Mouse (Mus musculus) E14TG2a.4 (cell line): Measurements from ENCODE around the gene Atp4b.

Source experiments
- H3K27me3 ChIP-seq: 2 replicates; pipeline ENCODE4 v1.6.1; 2014; ENCODE audit warnings: low read length, control low read depth; ENCODE audit not compliant: insufficient read depth
- H3K36me3 ChIP-seq: 2 replicates; pipeline ENCODE4 v1.6.1; 2014; ENCODE audit warnings: low read length, control low read depth; ENCODE audit not compliant: insufficient read depth
- H3K4me1 ChIP-seq: replicated peaks from 2 replicates; pipeline ENCODE4 v1.6.1; 2014; ENCODE audit warnings: low read depth, low read length, control low read depth
- H3K4me3 ChIP-seq: replicated peaks from 2 replicates; pipeline ENCODE4 v1.5.1; 2014; ENCODE audit warnings: mild to moderate bottlenecking, low read length
- H3K9me3 ChIP-seq: 2 replicates; pipeline ENCODE4 v1.6.1; 2014; ENCODE audit warnings: low read length, control low read depth
- CTCF ChIP-seq: conservative IDR thresholded peaks from 2 replicates; pipeline ENCODE4 v1.5.1; 2014; ENCODE audit warnings: low read length
- NANOG ChIP-seq: IDR thresholded peaks from 2 replicates; pipeline ENCODE4 v1.6.1; 2014; ENCODE audit warnings: borderline replicate concordance, low read length, mixed read lengths
- POU5F1 ChIP-seq: IDR thresholded peaks from 2 replicates; pipeline ENCODE4 v1.6.1; 2014; ENCODE audit warnings: low read length, borderline replicate concordance

Gene Atp4b

DNA sequence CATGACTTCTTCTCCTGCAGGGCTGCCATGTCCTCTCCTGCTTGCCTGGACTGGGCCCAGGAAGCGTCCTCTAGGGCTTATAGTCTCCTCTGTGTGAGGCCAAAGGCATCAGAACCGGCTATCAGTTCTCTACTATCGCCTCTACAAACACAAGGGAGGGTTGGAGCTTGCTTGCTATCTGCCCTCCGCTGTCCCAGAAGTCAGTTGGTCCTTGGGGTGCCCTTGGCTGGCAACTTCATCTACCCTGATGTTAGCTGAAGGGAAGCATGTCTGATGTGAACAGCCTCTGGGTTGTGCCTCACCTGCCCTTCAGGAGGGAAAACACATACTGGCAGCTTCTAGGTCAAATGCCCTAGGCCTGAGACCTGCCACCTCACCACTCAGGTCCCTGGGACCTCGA is at the start of gene Atp4b:
Atp4b (minus strand) TSS at position 101 of the 400 bp plus-strand sequence.
- Histone ChIP-seq H3K36me3 (no peaks in the 10 kb centered on the region), H3K9me3 (no peaks in the 10 kb centered on the region), H3K4me1 (no peaks in the 10 kb centered on the region), H3K27me3 (no peaks in the 10 kb centered on the region; the same call in 1 of the 2 replicates), H3K4me3 (no peak within 1 kb of the TSS)
- TF ChIP-seq NANOG = no peak
- TF ChIP-seq CTCF = no peak
- TF ChIP-seq POU5F1 = no peak

DNA sequence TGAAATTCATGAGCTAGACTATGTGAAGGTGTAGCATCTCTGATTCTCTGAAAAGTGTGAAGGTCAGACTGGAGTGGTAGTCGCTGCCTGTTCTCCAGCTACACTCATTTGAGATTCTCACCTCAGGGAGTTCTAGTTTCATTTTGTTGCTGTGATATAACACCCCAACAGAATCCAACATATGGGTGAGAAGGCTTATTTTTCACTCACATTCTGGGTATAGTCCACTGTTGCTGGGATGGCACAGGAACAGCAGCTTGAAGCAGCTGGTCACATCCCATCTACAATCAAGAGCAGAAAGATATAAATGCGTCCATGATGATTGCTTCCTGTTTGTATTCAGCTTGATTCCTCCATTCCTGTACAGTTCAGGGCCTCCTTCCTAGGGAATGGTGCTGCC is 45.5 kb upstream of the Atp4b start:
- TF ChIP-seq CTCF (no peak), NANOG (no peak), POU5F1 (no peak)
- H3K27me3 ChIP-seq = no peaks in the 10 kb centered on the region
- H3K36me3 ChIP-seq = no peaks in the 10 kb centered on the region

DNA sequence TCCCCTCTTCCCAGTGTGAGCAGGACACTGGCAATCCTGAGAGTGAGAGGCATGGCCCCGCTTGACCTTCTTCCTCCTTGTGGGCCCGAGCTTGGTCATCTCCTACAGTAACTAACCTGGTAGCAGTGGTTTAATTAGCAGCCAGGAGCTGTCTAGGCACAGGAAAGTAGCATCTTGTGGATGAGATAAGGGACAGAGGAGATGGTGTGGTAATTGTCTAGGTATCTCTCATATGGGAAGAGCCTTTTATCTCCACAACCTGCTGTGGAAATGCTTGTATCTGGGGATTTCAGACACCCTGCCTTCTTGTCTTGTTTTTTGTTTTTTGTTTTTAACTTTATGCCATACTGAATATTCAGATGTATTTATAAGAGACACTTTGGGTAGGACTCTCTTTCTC is 40.9 kb upstream of the Atp4b start:
- Histone ChIP-seq H3K36me3 (no peaks in the 10 kb centered on the region), H3K9me3 (peaks cover 17% of the 10 kb centered on the region; the same call in 1 of the 2 replicates), H3K4me3 (no peak overlapping the region), H3K27me3 (peaks cover 12% of the 10 kb centered on the region; the same call in 1 of the 2 replicates), H3K4me1 (peaks cover 26% of the 10 kb centered on the region)
- no peak for TF ChIP-seq POU5F1
- no peak for TF ChIP-seq NANOG
- no peak for TF ChIP-seq CTCF

More for the DNA sequence above, 45.5 kb upstream of the Atp4b start:
- H3K4me3 ChIP-seq = no peak overlapping the region
- no peaks in the 10 kb centered on the region for H3K4me1 ChIP-seq
- peaks cover 17% of the 10 kb centered on the region; the same call in 1 of the 2 replicates for H3K9me3 ChIP-seq

DNA sequence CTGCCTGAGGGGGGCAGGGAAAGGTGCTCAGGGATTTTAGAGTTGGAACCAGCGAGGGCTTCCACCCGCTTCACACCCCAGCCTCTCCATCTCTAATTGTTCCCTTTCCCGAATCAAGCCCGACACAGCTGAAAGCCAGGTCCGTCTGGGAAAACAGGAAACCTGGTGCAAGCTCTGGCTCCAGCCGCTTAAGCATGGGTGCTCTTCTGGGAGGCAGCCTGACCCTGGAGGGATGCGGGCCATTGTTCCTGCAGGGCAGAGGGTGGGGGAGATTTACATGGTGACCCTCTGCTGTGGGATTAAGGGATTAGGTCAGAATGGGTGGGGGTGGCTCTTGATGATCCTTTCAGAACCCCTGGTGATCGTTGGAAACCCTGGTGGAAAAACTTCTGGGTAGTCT is 39.4 kb upstream of the Atp4b start:
- Histone ChIP-seq H3K27me3 (peaks cover 12% of the 10 kb centered on the region; the same call in 1 of the 2 replicates), H3K9me3 (peaks cover 19% of the 10 kb centered on the region; the same call in 1 of the 2 replicates), H3K4me1 (peaks cover 26% of the 10 kb centered on the region), H3K4me3 (no peak overlapping the region), H3K36me3 (no peaks in the 10 kb centered on the region)
- TF ChIP-seq POU5F1 (no peak), NANOG (no peak), CTCF (no peak)

DNA sequence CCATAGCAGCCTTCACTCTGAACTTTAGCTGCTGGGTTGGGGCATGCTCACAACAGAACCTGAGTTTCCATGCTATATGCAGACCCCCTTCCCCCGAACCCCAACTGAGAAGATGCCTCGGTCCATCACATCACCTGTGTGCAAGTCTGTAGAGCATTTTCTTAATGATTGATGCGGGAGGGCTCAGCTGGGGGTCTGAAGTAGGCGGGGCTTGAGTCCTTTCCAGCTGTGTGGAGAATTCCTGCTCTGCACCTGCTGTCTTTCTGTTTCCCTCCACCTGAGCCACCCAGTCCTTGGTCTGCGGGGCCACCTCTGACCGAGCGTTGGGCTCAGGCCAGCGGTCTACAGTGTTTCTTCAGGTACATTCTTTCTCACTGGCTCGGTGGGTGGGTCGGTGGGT is 38.3 kb upstream of the Atp4b start, which contains the start of gene Tmem255b:
Tmem255b (plus strand) TSS at position 301 of the 400 bp plus-strand sequence.
- Histone ChIP-seq H3K4me3 (peak within 1 kb of the TSS; percentile 37; the same call in 1 of the 2 replicates), H3K9me3 (peaks cover 7% of the 10 kb centered on the region; the same call in 1 of the 2 replicates), H3K4me1 (peaks cover 26% of the 10 kb centered on the region), H3K27me3 (peaks cover 12% of the 10 kb centered on the region; the same call in 1 of the 2 replicates), H3K36me3 (no peaks in the 10 kb centered on the region)
- TF ChIP-seq NANOG = no peak
- TF ChIP-seq CTCF = no peak
- no peak for TF ChIP-seq POU5F1

DNA sequence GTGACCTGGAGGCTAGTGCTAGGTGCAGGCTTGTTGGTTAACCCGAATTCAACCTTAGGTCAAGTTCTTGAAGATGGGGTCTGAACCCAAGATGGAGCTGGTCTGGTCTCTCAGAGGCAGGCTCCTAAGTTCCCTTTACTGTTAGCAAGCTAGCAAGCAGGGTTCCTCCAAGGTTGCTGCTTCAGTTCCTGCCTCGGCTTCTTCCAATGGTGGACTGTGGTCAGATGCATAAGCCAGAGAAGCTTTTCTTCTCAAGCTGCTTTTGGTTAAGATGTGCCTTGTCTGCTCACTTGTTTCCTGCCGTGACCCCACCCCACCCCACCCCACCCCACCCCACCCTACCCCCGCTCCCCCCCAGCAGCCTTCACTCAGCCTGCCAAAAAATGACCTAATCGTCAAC is 36.5 kb upstream of the Atp4b start:
- H3K9me3 ChIP-seq = peaks cover 5% of the 10 kb centered on the region; the same call in 1 of the 2 replicates
- H3K4me3 ChIP-seq = no peak overlapping the region
- peaks cover 12% of the 10 kb centered on the region; the same call in 1 of the 2 replicates for H3K27me3 ChIP-seq
- TF ChIP-seq NANOG (no peak), POU5F1 (no peak), CTCF (no peak)
- H3K36me3 ChIP-seq = no peaks in the 10 kb centered on the region
- peaks cover 26% of the 10 kb centered on the region for H3K4me1 ChIP-seq

DNA sequence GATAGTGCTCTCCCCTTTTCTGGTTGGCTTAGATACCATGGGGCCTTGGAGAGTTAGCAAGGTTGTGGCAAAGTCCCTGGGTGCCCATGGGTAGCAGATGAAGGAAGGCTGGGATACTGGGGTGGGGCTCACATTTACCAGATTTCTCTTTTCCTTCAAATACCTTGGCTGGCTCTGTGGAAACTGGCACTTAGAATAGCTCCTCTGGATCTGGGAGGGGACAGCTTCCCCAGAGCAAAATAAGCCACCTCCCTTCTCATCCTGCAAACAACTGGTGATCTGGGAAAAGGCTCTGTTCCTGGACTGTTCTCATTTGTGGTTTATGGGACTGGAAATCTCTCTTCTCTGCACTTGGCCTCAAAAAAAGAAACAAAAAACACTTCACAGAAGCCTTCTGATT is 34.2 kb upstream of the Atp4b start:
- Histone ChIP-seq H3K4me1 (peaks cover 23% of the 10 kb centered on the region), H3K27me3 (peaks cover 7% of the 10 kb centered on the region; the same call in 1 of the 2 replicates), H3K36me3 (no peaks in the 10 kb centered on the region), H3K9me3 (peaks cover 5% of the 10 kb centered on the region; the same call in 1 of the 2 replicates), H3K4me3 (no peak overlapping the region)
- TF ChIP-seq POU5F1 (no peak), NANOG (no peak), CTCF (no peak)

DNA sequence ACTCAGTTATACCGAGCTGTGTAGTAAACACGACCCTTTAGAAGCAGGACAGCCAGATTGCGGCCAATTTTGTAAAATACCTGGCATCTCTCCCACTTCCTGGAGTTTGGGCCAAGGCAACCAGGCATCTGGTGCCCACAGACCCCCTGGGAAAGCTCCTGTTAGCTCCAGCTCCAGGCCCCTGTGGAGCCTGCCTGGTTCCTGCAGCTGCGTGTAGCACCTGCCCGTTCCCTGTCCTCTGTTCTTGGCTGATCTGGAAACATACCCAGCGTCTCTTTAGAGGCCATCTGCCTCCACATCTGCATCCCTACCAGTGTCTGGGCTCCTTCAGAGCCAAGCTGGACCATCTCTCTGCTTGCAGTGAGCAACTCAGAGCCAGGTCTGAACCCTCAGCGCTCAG is 33.8 kb upstream of the Atp4b start:
- no peak overlapping the region for H3K4me3 ChIP-seq

More for the DNA sequence above, 33.8 kb upstream of the Atp4b start:
- Histone ChIP-seq H3K9me3 (peaks cover 5% of the 10 kb centered on the region; the same call in 1 of the 2 replicates), H3K36me3 (no peaks in the 10 kb centered on the region), H3K27me3 (peaks cover 7% of the 10 kb centered on the region; the same call in 1 of the 2 replicates), H3K4me1 (peaks cover 19% of the 10 kb centered on the region)
- TF ChIP-seq NANOG = no peak
- no peak for TF ChIP-seq POU5F1
- TF ChIP-seq CTCF = no peak
